Mouse (Mus musculus) forebrain, embryonic 11.5 days (tissue): ENCODE results near the gene Lgals7. TPM values are rescaled to one million over a fixed set of nuclear protein-coding genes. Genes with fewer than 3 reads are reported as not detected.
"Not testable (repeated sequence)": the region's sequence is repeated elsewhere in the genome, so short reads cannot be mapped to it uniquely, and the experiment has no call there.

Experiments used
- ATAC-seq: fragments of 200-750 bp; cut with Nextera tagmentation; replicated peaks from 2 replicates; pipeline ENCODE4 v1.8.0; 2017; ENCODE audit warnings: moderate TSS enrichment; ENCODE audit not compliant: low FRiP score
- DNase-seq: peaks from one replicate; pipeline ENCODE4 v3.0.0-alpha.2; 2017; ENCODE audit warnings: low spot score
- H3K27ac ChIP-seq: fragments of 300-500 bp; sonication (generic); 2 replicates; pipeline ENCODE4 v1.5.1; 2014; ENCODE audit warnings: low read depth, low read length
- H3K27me3 ChIP-seq: fragments of 300-500 bp; sonication (generic); 2 replicates; pipeline ENCODE4 v1.6.1; 2014; ENCODE audit warnings: mild to moderate bottlenecking, low read length, mixed read lengths; ENCODE audit not compliant: control insufficient read depth, insufficient read depth
- H3K36me3 ChIP-seq: fragments of 300-500 bp; sonication (generic); 2 replicates; pipeline ENCODE4 v1.6.1; 2014; ENCODE audit warnings: mild to moderate bottlenecking, low read length, moderate library complexity, mixed read lengths; ENCODE audit not compliant: control insufficient read depth, insufficient read depth
- H3K4me1 ChIP-seq: fragments of 300-500 bp; sonication (generic); replicated peaks from 2 replicates; pipeline ENCODE4 v1.6.1; 2014; ENCODE audit warnings: low read length, mixed read lengths; ENCODE audit not compliant: control insufficient read depth, insufficient read depth
- H3K4me2 ChIP-seq: fragments of 300-500 bp; sonication (generic); 2 replicates; pipeline ENCODE4 v1.6.1; 2014; ENCODE audit warnings: low read depth, mild to moderate bottlenecking, low read length, moderate library complexity, mixed read lengths; ENCODE audit not compliant: severe bottlenecking
- H3K4me3 ChIP-seq: fragments of 300-500 bp; sonication (generic); 2 replicates; pipeline ENCODE4 v1.5.1; 2014; ENCODE audit warnings: low read depth, low read length
- H3K9ac ChIP-seq: fragments of 300-500 bp; sonication (generic); 2 replicates; pipeline ENCODE4 v1.6.1; 2014; ENCODE audit warnings: low read length
- H3K9me3 ChIP-seq: fragments of 300-500 bp; sonication (generic); 2 replicates; pipeline ENCODE4 v1.6.1; 2016; ENCODE audit warnings: low read length, mixed read lengths; ENCODE audit not compliant: control insufficient read depth
- WGBS: fragments of 180-500 bp; shearing (Covaris S2); extraction: QIAGEN DNeasy Blood & Tissue Kit; methylation state at CpG from one replicate; pipeline ENCODE4 v1.1.7; 2014; 5-methylcytosine and 5-hydroxymethylcytosine counted together
- polyA plus RNA-seq: library from polyadenylated mRNA; unstranded; fragments of >200 nt; fragmentation: Nextera tagmentation; extraction: Ambion mirVana; gene quantifications from 2 replicates; pipeline ENCODE4 v1.2.1, GENCODE M21; 2014

Lgals7 gene
- polyA plus RNA-seq, 1 experiment from 2014 or later = 0.52 TPM

DNA sequence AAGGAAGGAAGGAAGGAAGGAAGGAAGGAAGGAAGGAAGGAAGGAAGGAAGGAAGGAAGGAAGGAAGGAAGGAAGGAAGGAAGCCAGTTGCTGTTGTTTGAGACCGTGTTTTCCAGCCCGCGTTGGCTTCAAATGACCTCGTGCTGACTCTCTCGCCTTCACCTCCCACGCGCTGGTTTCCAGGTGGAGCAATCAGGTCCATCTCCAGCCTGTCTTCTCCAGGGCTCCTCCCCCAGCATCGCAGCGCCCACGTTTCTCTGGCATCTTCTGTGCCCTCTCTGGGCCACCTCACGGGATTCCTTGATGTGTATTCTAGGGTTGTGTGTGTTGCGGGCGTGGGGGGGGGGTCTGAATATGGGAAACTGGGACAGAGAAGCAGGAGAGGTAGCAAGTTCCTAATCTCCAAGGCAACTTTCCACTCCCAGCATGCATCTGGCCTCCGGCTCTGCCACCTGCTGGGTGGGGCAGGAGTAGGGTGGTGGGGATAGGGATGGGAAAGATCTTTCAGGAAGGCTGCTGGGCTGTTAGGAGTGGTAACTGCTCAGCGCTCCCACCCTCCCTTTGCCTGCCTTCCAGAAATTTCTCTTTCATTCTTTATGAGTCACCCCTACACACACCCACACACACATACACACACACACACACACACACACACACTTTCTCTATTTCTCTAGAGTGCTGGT lies 695 bp upstream of the Lgals7 start:
- ATAC-seq (no peak), DNase-seq (no peak)
- 87% methylated on average over 15 of the region's 15 CpGs for WGBS
- Histone ChIP-seq H3K9me3 (no peaks in the 10 kb centered on the region; the same call in 1 of the 2 replicates), H3K4me1 (peaks cover 5% of the 10 kb centered on the region), H3K9ac (no peak overlapping the region), H3K4me3 (no peak overlapping the region), H3K4me2 (no peak overlapping the region), H3K27me3 (no peaks in the 10 kb centered on the region), H3K36me3 (no peaks in the 10 kb centered on the region), H3K27ac (no peak overlapping the region)

DNA sequence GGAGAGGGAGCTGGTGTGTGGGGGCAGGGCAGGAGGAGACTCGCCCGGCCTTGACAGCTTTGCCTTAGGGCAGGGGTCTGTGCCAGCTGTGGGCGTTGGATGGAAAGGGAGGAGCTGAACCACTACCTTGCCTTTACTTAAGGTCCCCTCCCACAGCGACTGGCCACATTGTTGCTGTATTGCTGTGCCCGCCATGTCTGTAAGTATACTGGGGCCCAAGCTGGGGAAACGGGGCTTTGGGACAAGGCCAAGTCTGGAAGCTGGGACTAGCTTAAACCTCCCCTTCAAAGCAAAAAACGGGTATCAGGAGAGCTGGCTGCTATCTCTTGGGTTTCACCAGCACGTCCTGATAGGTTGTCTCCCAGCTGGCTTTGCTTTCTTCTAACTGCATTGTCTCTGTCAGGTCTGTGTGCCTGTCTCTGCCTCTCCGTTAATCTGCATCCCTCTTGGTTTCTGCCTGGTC lies 666 bp downstream of the Lgals7 start:
- no peak overlapping the region for H3K4me3 ChIP-seq
- DNase-seq (no peak), ATAC-seq (no peak)
- no peak overlapping the region for H3K9ac ChIP-seq
- no peaks in the 10 kb centered on the region for H3K27me3 ChIP-seq
- H3K4me1 ChIP-seq = peaks cover 5% of the 10 kb centered on the region
- no peaks in the 10 kb centered on the region for H3K9me3 ChIP-seq
- H3K36me3 ChIP-seq = no peaks in the 10 kb centered on the region
- no peak overlapping the region for H3K27ac ChIP-seq
- WGBS = 47% methylated on average over 9 of the region's 9 CpGs
- H3K4me2 ChIP-seq = no peak overlapping the region

DNA sequence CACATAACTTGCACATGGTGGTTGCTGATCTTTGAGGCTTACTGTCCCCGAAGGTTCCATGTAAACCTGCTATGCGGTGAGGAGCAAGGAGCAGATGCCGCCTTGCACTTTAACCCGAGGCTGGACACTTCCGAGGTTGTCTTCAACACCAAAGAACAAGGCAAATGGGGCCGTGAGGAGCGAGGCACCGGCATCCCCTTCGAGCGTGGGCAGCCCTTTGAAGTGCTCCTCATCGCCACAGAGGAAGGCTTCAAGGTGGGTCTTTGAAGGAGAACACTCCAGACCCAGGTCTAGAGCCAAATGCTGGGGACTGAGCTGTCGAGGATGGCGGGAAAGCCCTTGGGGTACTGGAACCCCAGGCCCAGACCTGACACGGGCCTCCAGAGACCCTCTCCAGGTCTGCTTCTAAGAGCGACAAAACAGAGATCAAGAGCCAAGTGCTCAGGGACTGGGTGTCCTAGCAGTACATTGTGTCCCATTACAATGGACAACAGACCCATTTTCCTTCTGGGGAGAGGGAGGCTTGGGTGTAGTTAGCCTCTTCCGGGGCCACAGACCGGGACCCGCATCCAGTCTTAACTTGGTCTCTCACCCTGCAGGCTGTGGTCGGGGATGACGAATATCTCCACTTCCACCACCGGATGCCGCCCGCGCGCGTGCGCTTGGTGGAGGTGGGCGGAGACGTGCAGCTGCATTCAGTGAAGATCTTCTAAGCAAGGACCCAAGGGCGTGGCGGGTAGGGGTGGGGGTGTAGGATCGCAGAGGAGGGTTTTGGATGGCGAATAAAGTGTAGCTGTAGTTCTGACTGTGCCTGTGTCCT lies 2.0 kb downstream of the Lgals7 start:
- peak; percentile 15; the same call in 1 of the 2 replicates for ATAC-seq
- 48% methylated on average over 33 of the region's 33 CpGs for WGBS
- no peak overlapping the region for H3K4me3 ChIP-seq

DNA sequence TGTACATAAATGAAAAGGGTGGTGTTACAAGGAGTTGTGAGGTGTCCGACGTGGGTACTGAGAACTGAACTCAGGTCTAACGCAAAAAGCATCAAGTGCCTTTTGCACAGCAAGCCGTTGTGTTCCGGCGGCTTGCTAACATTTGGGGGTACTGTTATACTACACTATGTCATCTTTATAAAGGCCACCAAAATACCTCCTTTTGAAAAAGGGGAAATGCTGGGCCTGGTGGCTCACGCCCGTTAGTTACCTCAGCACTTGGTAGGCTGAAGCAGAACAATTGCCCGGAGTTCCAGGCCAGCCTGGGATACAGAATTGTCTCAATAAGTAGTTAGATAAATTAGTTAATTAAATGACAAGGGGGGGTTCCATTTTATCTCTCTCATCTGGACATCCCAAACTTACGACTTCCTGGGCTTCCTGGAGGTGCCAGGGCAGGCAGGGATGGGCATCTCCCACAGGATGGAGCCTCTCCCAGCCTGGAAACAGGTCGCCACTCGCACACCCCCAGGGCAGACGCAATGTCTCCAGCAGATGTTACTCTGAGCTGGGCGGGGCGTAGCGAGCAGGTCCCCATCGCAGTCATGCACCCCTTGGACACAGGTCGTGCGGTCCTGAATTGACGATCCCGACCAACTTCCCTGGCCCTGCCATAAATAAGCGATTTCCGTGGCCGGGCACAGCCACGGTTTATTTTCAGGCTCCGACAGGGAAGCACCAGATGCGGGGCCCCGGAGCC lies 3.3 kb downstream of the Lgals7 start:
- 92% methylated on average over 28 of the region's 28 CpGs for WGBS
- Histone ChIP-seq H3K4me3 (no peak overlapping the region), H3K4me1 (peaks cover 5% of the 10 kb centered on the region), H3K4me2 (no peak overlapping the region), H3K36me3 (no peaks in the 10 kb centered on the region), H3K27ac (no peak overlapping the region), H3K27me3 (no peaks in the 10 kb centered on the region), H3K9me3 (no peaks in the 10 kb centered on the region), H3K9ac (no peak overlapping the region)
- no peak; the same call in 1 of the 2 replicates for ATAC-seq
- DNase-seq = no peak

More for the DNA sequence above, 2.0 kb downstream of the Lgals7 start:
- peak overlapping the region; percentile 34; the same call in 1 of the 2 replicates for H3K4me2 ChIP-seq
- no peaks in the 10 kb centered on the region for H3K27me3 ChIP-seq
- DNase-seq = peak; percentile 84
- H3K9ac ChIP-seq = no peak overlapping the region
- peaks cover 5% of the 10 kb centered on the region for H3K4me1 ChIP-seq
- H3K9me3 ChIP-seq = no peaks in the 10 kb centered on the region
- no peaks in the 10 kb centered on the region for H3K36me3 ChIP-seq
- H3K27ac ChIP-seq = no peak overlapping the region

DNA sequence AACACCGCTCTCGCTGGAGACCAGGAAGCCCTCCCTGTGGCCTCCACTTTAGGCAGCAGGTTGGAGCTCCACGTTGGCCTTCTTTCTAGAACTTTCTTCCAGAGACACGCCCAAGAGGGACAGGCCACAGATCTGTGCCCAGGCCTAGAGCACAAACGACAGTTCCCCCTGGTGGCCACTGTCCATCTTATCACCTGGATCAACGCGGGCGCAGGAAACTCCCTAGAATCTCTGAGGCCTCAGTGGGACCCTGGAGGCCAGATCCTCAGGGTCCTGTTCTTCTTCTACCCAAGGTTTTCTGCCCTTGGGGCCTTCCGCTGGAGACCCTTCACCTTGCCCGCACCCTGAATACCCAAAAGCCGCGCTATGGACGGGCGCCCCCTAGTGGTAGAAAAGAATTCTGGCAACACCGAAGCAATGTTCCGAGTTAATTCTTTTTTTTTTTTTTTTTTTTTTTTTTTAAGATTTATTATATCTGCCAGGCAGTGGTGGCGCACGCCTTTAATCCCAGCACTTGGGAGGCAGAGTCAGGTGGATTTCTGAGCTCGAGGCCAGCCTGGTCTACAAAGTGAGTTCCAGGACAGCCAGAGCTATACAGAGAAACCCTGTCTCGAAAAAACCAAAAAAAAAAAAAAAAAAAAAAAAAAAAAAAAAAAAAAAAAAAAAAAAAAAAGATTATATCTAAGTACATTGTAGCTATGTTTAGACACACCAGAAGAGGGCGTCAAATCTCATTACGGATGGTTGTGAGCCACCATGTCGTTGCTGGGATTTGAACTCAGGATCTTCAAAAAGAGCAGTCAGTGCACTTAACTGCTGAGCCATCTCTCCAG lies 4.1 kb downstream of the Lgals7 start:
- H3K9me3 ChIP-seq, H3K9ac ChIP-seq, H3K4me2 ChIP-seq, H3K27me3 ChIP-seq, H3K27ac ChIP-seq, H3K4me3 ChIP-seq, ATAC-seq, H3K36me3 ChIP-seq, H3K4me1 ChIP-seq: not testable (repeated sequence)
- DNase-seq = peak; percentile 82
- 31% methylated on average over 23 of the region's 23 CpGs for WGBS

GRCm38 (mm10) chr7:28870901-28871664 lies 7.4 kb downstream of the Lgals7 start:
- H3K27ac ChIP-seq = no peak overlapping the region
- H3K27me3 ChIP-seq = no peaks in the 10 kb centered on the region
- WGBS = 89% methylated on average over 24 of the region's 24 CpGs
- no peaks in the 10 kb centered on the region for H3K9me3 ChIP-seq
- H3K4me3 ChIP-seq = no peak overlapping the region
- H3K4me2 ChIP-seq = no peak overlapping the region
- ATAC-seq (no peak), DNase-seq (no peak)
- H3K9ac ChIP-seq = no peak overlapping the region
- H3K36me3 ChIP-seq = no peaks in the 10 kb centered on the region
- no peaks in the 10 kb centered on the region for H3K4me1 ChIP-seq

DNA sequence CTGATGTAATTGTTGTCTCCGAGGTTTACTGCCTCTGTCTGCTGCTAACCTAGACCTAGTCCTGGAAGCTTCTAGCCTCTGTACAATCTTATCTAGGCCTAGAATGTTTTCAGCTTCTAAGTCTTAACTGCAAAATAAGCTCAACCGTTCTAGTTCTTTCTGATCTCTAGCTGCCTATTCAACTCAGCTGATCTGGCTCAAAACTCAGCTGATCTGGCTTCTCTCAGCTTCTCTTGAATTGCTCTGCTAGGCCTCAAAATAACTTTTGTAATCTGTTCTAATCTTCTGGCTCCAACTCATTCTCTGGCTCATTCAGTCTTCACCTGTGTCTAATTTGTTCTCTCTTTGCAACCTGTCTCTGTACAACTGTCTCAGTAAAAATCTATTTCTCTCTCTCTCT lies 10.9 kb downstream of the Lgals7 start:
- no peaks in the 10 kb centered on the region for H3K4me1 ChIP-seq
- H3K9me3 ChIP-seq = no peaks in the 10 kb centered on the region
- H3K27me3 ChIP-seq = no peaks in the 10 kb centered on the region
- DNase-seq (no peak), ATAC-seq (no peak)
- H3K36me3 ChIP-seq = no peaks in the 10 kb centered on the region
- no peak overlapping the region for H3K4me3 ChIP-seq
- no peak overlapping the region for H3K27ac ChIP-seq
- H3K9ac ChIP-seq = no peak overlapping the region
- WGBS = 80% methylated on average over 2 of the region's 2 CpGs
- no peak overlapping the region for H3K4me2 ChIP-seq
